Mouse (Mus musculus): ENCODE measurements around the gene Zfp112.
"Not testable (repeated sequence)": the region's sequence is repeated elsewhere in the genome, so short reads cannot be mapped to it uniquely, and the experiment has no call there.

Zfp112 gene

DNA sequence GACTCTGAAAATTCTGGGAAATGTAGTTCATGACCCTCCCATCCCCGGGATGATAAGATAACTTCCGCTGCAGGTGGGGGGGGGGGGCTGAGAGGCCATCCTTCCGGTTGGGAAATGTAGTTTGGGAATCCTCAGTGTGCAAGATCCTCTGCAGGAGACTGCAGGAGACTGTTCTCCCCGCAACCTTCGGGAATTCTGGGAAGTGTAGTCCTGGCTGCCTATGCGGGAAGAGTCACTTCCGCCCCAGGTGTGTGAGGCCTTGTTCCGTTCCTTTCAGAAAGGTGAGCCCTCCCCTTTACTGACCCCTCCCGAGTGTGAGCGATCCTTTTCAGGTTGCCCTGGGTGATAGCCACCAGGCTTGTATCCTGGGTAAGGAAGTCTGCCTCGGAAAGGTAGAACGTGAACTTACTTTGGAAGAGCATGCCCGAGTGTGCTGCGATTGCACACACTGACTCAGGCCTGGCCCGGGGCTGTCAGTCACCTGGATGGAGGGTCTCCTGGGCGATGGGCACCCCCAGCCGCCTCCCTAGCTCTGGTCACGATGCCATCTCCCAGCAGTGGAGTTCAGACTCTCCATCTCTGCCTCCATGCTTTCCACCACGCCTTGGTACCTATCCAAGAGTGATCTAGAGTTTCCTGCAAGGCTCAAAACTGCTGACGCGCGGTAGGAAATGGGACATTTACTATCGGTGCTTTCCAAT lies at the start of gene Zfp112:
Gene Zfp112 (plus strand): TSS at position 159 of the 701 bp plus-strand sequence.
- DNase-seq (ENCODE audit: low read depth): no peak

DNA sequence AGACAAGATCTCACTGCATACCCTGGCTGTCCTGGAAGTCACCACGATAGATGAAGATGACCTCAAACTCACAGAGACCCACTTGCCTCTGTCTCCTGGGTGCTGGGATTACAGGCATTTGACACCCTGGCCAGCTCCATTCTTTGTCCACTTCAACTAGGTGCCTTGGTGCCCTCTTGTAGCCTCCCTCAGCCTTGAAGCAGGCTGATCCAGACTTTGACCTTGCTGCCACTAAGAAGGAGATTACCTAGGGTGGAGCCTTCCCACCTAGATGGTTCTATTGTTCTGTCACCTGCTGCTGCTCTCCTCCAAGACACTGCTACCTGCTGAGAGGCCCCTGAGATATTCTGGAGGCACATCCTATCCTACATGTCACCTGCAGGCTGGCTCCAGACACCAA lies 37.7 kb upstream of the Zfp112 start:
- not testable (repeated sequence) for DNase-seq (ENCODE audit: low read depth)

DNA sequence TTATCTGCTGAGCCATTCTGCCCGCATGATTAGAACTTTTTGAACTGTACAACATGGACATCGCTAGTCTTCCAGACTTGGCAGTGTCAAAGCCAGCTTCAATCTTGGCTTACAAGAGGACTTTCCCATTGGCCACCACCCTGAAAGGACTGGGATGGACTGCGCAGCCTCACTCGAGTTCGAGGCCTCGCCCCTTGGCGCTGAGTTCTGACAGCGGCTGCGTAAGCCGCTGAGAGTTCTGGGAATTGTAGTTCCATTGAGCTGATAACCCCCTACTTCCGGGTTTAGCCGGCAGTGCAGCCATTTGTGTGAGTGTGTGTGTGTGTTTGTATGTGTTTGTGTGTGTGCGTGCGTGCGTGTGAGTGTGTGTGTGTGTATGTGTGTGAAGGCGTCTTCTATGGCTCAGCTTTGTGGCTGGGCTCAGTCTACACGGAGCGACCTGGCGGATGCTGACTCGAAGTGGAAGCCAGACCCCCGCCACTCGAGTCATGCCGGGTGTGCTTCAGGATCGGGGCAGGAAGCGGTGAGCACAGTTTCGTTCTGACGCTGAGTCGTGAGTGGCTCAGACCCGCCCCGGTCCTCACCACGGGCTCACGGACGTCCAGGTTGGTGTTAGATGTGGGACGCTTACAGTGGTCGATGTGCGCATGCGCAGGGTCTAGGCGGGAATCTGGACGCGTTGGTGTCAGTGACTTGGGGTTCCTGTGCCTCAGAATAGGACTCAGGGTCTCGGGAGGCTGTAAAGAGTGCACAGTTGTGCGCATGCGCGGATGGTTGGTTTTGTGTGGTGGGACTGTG lies 30.3 kb upstream of the Zfp112 start, which contains the start of gene Zfp180:
Gene Zfp180 (plus strand): TSS at position 291 of the 798 bp plus-strand sequence.
- peak; percentile 98 for DNase-seq (ENCODE audit: low read depth)

DNA sequence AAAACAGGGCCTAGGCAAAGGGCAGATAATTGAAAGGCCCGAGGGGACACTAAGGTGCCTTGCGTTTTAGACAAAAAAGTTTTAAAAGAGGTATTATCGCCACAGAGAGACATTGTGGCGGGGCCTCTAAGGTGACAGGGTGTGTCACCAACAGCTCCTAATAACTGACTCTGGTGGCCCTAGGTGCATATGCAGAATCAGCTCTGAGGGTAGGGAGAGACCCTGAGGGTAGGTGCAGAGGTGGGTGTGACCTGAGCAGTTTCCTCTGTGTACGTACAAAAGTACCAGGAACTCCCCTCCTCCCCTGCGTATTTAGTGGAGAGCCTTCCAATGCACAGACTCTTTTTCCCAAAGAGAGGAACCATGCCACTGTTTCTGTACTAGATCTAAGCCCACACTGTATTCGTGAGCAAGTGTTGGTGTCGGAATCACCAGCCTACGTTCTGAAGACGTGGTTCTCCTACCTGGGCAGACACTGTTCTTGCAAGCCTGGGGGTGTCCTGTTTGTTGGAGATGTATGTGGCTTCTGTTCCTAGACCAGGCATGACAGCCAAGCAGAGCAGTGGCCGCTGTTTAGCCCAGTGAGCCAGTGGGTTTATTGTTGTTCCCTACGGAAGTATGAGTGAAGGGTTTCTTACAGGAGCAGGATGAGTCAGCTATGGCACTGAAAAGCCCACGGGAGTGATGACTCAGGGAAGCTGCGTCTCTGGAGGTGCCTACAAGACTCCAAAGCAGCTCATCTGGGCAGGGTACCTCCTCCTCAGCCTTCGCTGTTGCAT lies 29.5 kb upstream of the Zfp112 start:
- no peak for DNase-seq (ENCODE audit: low read depth)

DNA sequence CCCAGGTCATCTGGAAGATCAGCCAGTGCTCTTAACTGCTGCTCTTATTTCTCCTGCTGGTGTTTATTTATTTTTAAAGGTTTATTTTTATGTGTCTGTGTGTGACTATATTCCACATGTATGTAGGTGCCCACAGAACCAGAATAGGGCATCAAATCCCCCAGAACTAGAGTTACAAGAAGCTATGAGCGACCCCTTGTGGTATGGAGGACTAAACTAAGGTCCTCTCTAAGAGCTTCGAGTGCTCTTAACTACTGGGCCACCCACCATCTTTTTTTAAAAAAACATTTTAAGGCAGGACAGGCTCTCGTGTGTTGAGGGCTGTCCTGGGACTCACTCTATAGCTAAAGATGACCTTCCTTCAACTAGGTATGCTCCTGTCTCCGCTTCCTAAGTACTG lies 25.2 kb upstream of the Zfp112 start:
- peak; percentile 31 for DNase-seq (ENCODE audit: low read depth)

DNA sequence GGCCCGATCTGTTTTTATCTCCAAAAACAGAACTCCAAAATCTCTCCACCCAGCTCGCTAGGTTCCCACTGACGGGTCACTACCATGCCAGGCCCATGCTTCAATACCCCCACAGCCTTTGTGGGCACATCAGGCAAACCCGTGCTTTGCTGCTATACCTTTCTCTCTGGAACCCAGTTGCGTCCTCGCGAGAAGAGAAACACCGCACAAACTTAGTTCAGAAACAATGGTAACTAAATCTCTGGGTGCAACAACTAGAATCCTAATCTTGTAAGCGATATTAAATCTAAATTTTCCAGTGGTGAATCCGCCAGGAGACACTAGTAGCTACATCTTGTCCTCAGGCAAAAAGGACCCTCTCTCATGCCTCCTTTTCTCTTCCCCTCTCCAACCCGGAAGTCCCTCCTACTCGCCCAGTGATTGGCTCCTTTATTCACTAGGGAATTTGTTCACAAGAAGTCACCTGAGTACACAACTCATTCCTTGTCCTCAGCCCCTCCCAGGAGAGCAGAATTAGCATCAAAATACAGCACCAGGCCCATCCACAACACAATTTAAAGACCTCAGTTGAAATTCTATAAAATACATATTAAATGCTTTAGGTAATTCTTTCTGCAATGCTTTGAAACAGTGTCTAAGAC lies 24.5 kb upstream of the Zfp112 start:
- DNase-seq (ENCODE audit: low read depth): no peak

DNA sequence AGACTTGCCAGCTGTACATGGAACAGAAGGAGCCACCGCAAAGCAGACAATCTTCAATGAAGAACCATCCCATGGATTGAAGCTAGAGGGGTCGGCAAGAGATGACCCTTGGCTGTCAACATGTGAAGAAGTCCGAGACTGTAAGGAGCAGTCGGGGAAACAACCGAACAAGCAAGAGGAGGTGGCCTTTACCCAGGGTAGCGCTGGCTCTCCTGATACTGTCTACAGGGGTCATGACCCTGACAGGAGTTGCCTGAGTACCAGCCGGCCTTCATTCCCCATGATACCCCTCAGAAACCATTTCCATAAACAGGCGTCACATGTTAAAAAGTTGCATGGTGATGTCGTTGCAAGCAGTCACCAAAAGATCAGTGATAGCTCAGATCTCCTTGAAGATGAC lies 7.7 kb upstream of the Zfp112 start:
- DNase-seq (ENCODE audit: low read depth): no peak

DNA sequence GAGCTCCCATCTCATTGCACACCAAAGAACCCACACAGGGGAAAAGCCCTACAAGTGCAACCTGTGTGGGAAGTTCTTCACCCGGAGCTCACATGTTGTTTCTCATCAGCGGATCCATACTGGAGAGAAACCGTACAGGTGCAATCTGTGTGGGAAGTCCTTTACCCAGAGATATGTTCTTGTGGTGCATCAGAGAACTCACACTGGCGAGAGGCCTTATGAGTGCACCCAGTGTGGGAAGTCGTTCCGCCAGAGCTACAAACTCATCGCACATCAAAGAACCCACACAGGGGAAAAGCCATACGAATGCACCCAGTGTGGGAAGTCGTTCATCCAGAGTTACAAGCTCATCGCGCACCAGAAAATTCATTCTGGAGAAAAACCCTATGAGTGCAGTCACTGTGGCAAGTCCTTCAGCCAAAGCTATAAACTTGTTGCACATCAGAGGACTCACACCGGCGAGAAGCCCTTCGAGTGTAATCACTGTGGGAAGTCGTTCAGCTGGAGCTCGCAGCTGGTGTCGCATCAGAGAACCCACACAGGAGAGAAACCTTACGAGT lies 6.9 kb upstream of the Zfp112 start:
- DNase-seq (ENCODE audit: low read depth): no peak

DNA sequence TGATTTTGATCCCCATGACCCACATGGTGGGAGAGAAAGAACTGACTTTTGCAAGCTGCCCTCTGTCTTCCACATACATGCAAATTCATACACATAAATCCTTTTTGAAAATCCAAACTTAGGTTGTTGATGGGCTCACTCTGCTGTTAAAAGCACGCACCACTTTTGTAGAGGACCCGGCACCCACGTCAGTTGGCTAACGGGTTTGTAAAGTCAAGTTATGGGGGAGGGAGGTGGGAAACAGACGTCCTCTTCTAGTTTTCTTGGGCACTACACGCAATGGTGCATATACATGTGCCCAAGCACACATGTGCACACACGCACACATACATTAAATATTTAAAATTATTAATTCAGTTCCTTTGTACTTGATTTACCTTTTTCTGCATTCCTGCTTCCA lies 1.3 kb upstream of the Zfp112 start:
- DNase-seq (ENCODE audit: low read depth): no peak

DNA sequence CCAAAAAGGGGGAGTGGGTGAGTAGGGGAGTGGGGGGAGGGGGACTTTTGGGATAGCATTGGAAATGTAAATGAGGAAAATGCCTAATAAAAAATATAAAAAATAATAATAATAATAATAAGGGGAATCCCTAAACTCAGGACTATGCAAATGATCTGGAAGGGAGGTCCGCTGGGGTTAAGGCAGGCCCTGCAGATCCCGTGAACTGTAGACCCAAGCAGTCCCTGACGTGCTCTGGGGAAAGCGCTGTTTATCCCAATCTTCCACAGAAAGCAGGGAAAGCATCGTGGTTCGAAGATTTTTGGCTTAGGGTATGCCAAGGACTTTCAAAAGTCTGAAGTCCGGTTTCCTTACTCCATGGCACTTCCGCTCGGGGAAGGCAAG lies 350 bp upstream of the Zfp112 start:
- DNase-seq (ENCODE audit: low read depth): no peak

DNA sequence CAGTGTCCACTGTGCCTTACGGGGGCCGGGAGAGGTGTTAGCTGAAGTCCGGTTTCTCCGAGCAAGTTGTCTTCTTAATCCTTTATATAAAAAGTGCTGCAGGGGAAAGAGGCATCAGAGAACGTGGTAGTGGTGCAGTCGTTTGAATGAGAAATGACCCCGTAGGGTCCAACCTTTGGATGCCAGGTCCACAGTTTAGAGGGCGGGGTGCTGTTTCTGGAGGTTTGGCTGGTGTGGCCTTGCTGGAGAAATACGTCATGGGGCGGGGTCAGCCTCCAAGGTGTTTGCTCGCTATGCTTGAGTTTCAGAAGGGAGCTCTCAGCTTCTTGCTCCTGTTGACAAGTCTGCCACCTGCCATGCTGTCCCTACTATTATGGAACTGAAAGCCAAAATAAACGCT lies 887 bp downstream of the Zfp112 start:
- DNase-seq (ENCODE audit: low read depth): peak; percentile 22

DNA sequence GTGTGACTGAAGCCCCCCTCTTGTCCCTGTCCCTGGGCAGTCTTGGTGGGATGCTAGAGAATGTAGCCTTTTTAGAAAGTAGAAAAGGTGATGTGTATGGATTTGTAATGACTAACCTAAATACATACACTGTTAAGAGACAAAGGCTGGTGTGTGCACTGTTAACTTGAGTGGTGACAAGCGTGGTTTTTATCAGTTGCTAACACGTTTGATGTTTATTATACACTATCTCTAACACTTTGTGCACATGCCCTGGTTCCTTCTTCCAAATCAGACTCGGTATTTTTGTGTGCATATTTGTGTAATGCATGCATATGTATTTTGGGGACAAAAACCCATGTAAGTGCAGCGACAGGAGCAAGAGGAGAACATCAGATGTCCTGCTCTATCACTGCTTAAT lies 4.5 kb downstream of the Zfp112 start:
- DNase-seq (ENCODE audit: low read depth): no peak

DNA sequence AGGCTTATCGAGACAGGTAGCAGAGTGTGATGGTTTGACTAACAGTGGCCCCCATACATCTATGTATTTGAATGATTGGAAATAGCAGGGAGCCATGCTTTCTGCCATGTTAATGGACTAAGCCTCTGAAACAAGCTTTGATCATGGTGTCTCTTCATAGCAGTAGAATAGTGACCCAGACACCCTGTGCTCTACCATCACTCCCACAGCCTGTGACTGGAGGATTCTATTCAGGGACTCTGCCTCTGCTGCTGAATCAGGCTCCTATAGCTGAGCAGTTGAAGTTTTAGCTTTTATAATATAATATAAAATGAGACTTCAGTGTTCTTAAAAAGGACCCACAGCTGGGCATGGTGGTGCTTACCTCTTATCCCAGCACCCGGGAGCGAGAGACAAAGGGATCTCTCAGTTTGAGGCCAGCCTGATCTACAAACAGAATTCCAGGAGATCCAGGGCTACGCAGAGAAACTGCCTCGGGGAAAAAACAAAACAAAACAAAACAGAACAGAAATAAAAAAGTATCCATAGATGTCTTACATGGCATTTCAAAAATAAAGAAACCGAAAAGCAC lies 21.4 kb downstream of the Zfp112 start:
- no peak for DNase-seq (ENCODE audit: low read depth)

DNA sequence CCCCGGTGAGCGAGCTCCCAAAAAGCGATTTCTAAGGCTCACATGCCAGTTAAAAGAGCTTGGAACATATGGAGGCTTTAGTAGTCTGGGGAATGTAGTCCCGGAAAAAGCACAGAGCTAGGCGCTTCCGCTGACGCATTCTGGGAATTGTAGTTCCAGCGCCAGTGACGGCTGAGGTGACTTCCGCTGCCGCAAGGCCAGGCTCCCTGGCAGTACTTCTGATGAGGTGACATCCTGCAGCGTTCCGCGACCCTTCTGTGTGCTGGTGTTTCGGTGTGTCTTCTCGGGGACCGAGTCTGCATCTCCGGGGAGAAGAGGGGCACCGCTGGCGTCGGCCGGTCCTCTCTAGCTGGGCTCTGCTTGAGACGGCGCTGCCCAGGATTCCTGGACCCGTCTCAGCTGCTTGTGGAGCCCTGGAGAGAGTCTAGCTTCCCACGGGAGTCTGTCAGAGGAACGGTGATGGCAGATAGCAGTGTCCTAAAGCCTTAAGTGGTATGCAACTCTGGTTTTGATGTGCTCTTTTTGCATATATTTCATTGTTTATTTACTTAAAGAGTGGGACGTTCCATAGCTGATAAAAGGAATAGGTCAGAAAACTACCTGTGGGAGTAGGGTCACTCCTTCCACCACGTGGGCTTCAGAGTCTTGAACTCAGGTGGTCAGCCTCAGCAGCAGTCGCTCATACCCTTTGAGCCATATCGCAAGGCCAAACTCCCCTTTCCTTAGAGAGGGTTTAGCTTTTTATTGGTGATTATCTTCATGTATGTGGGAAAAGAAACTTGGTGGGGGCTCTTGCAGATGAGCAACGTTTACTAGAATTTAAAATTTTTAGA lies 22.1 kb downstream of the Zfp112 start, which contains the start of gene Zfp235:
Gene Zfp235 (plus strand): TSS at position 174 of the 833 bp plus-strand sequence.
- peak; percentile 92 for DNase-seq (ENCODE audit: low read depth)

DNA sequence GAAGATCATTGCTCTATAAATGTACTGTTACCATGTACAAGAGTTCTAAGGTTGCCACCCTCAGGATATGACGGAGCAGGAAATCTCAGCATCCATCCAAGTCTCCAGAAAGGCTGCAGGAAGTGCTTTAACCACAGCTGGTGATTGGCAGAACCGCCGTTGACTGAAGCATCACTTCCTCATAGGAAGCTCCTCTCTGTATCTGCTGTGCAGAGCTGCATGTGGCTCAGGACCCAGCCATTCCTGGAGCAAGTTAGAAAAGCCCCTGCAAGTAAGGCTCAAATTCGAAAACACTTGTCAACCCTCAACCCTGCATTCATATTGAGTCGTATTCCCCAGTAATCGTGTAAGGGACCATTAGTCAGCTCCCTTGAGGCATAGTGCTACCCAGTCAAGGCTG lies 30.5 kb downstream of the Zfp112 start:
- peak; percentile 18 for DNase-seq (ENCODE audit: low read depth)

DNA sequence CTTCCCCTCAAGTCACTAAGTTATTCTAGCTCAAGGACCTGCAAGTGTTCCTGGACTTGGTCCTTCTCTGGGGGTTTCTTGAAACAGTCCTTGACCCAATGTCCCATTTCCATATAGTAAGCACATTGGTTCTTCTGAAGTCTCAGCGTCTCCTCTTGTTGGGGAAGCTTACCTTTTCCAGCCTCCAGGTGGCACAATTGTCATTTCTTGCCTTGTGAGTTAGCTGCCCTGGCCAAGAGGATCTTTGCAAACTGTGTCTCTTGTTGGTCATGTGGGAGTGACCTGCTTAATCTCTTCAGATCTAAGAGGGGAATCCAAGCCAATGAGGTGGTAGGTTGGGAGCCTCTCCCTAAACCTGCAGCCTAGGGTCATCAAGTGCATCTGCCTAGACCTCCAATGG lies 41.2 kb downstream of the Zfp112 start:
- DNase-seq (ENCODE audit: low read depth): peak; percentile 41

DNA sequence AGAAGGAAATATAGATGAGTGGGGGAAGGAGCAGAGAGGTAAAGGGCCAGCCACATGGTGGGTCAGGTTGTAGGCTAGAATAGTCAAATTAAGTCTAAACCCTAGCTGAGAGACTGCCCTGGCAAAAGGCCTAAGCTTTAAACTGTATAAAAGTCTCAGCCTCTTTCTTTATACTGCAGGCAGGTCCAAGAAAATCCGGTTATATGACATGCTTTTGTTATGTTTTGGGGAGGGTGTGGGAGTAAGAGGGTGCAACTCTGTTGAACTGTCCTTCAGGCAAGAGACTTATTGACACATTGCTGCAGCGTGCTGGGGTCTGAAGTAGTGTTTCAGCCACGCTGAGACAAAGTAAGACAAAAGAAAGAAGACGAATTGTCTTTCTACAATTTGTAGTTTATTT lies 60.1 kb downstream of the Zfp112 start:
- no peak for DNase-seq (ENCODE audit: low read depth)

DNA sequence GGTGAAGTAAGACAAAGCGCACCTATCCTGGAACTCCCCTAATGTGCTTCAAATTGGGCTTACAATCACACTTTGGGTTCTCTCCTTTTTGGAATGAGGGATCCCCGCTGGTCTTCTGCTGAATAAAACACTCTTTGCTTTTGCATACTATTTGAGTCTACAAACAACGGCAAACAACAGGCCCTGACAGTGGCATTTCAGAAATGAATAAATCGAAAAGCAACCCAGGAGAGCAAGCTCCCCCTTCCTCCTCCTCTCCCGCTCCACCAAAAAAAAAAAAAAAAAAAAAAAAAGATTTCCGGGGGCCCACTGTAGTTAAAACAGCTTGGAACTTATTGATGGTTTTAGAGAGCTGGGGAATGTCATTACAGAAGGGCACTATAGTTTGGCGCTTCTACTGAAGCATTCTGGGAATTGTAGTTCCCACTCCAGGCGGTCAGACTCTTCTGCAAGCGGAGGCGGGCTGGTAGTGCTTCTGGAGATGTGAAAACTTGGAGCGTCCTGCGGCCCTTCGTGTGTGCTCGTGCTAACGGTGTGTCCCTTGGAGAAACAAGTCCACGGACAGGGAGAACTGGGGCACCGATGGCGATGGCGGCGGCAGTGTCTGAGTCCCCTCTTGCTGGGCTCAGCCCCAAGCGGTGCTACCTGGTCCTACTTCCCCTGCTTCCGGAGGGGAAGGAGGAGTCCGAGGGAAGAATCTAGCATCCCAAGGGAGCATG lies 62.7 kb downstream of the Zfp112 start, which contains the start of gene Zfp114:
Gene Zfp114 (plus strand): TSS at position 443 of the 719 bp plus-strand sequence.
- DNase-seq (ENCODE audit: low read depth): peak; percentile 24

DNA sequence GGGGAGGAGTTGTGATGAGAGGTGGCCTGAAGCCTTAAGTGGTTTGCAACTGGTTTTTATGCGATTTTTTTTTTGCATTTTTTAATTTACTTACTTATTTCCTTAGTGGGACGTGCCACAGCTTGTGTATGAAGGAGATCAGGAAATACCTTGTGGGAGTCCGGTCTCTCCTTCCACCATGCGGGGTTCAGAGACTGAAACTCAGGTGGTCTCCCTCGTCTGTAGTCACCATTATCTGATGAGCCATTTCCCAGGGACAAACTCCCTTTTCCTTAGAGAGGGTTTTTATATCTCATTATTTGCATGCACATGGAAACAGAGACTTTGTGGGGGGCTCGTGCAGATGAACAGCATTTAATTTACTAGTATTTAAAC lies 63.2 kb downstream of the Zfp112 start:
- DNase-seq (ENCODE audit: low read depth): no peak

Measured in induced T-regulatory cell, adult 2 months (primary cell).